Comparison of ENCODE assay signal across 12 mouse cellular contexts in genomic region chr14:122465931-122466490, GRCm38 (mm10). TPM values are rescaled to one million over a fixed set of nuclear protein-coding genes. Genes with fewer than 3 reads are reported as not detected.
DNase-seq lines count a peak whose midpoint lies in the region; ATAC-seq and TF ChIP-seq lines count a peak whose summit lies in the region.
"Had no signal": no experiment of that assay in that cellular context is flagged by ENCODE, and none has a peak within 500 bp of the region (broad histone marks: within the 10 kb centered on the region; RNA-seq: fewer than 3 reads in every experiment).

No protein-coding gene starts in this region.

- no peak for TF ChIP-seq CTCF in CH12.LX (conservative IDR thresholded peaks at IDR 0.05 in 1 of 2, IDR thresholded peaks at IDR 0.05 in 1 of 2; ENCODE audit: low read depth in 2 of 2, low read length in 2 of 2)

- dilution Hi-C loops in CH12.LX (cut with MboI; ENCODE audit: extremely low pct_ligation_motif_present, extremely low pct_unique_long_range_greater_than_20kb, low sequenced_read_pairs): no loop called here

- H3K36me3 ChIP-seq in CH12.LX (replicated peaks in 1 of 2; ENCODE audit: control insufficient read depth in 1 of 2, insufficient read depth in 1 of 2, low read length in 1 of 2): no peaks in the 10 kb centered on the region
- no peaks in the 10 kb centered on the region for H3K36me3 ChIP-seq in embryonic facial prominence, embryonic 14.5 days (ENCODE audit: control insufficient read depth, insufficient read depth, low read length)
- H3K36me3 ChIP-seq in limb, embryonic 11.5 days (ENCODE audit: control insufficient read depth, insufficient read depth, low read length): no peaks in the 10 kb centered on the region

- peaks cover 6% of the 10 kb centered on the region for H3K9me3 ChIP-seq in CH12.LX (replicated peaks; ENCODE audit: low read length)
- no peaks in the 10 kb centered on the region for H3K9me3 ChIP-seq in embryonic facial prominence, embryonic 14.5 days (ENCODE audit: control insufficient read depth, low read length)
- no peaks in the 10 kb centered on the region for H3K9me3 ChIP-seq in limb, embryonic 11.5 days (ENCODE audit: control insufficient read depth, low read length)

- DNase-seq in cerebellum, adult 9-10 months: peak; percentile 66
- DNase-seq in CH12.LX (ENCODE audit: extremely low read depth): no peak
- no peak for DNase-seq in embryonic facial prominence, embryonic 14.5 days (ENCODE audit: low spot score)
- DNase-seq in limb, embryonic 11.5 days (ENCODE audit: low spot score): no peak
- DNase-seq in adrenal gland, postnatal 4 days (ENCODE audit: low spot score in 2 of 2): no peak
- DNase-seq in left cerebral cortex, adult 18-20 months (ENCODE audit: low spot score in 2 of 2): no peak
- DNase-seq: lung, adult 2 months had no signal

- no peaks in the 10 kb centered on the region for H3K27me3 ChIP-seq in CH12.LX (replicated peaks)
- H3K27me3 ChIP-seq in embryonic facial prominence, embryonic 14.5 days (replicated peaks; ENCODE audit: control insufficient read depth, insufficient read depth, low read length): peaks cover 98% of the 10 kb centered on the region
- peaks cover 18% of the 10 kb centered on the region for H3K27me3 ChIP-seq in limb, embryonic 11.5 days (ENCODE audit: control insufficient read depth, insufficient read depth, low read length)

- peaks cover 0 to 7% of the 10 kb centered on the region in 2 experiments; a peak in 1 of 4 replicates for H3K4me1 ChIP-seq in CH12.LX (ENCODE audit: control insufficient read depth in 1 of 2, insufficient read depth in 2 of 2)
- H3K4me1 ChIP-seq in embryonic facial prominence, embryonic 14.5 days (ENCODE audit: control insufficient read depth, insufficient read depth, low read length): peaks cover 8% of the 10 kb centered on the region; the same call in 1 of the 2 replicates
- H3K4me1 ChIP-seq in limb, embryonic 11.5 days (ENCODE audit: control insufficient read depth, insufficient read depth, low read length): peaks cover 27% of the 10 kb centered on the region

- in situ Hi-C loops in CH12.LX (cut with MboI; ENCODE audit: low pct_ligation_motif_present, low pct_unique_long_range_greater_than_20kb, low sequenced_read_pairs): no loop called here

- WGBS in embryonic facial prominence, embryonic 14.5 days: 26% methylated on average over 13 of the region's 13 CpGs
- 21% methylated on average over 13 of the region's 13 CpGs for WGBS in limb, embryonic 11.5 days

- no peak for TF ChIP-seq POLR2A in CH12.LX (IDR thresholded peaks at IDR 0.05; ENCODE audit: low read depth, low read length)

- H3K27ac ChIP-seq in CH12.LX (ENCODE audit: insufficient read depth, low read depth): no peak overlapping the region
- no peak overlapping the region for H3K27ac ChIP-seq in embryonic facial prominence, embryonic 14.5 days (replicated peaks; ENCODE audit: low read depth, low read length)
- 0 out of 2 replicates have a peak overlapping the region, but pooled peaks have one; percentile 16 for H3K27ac ChIP-seq in limb, embryonic 11.5 days (replicated peaks; ENCODE audit: low read depth, low read length)

- H3K4me2 ChIP-seq in CH12.LX (ENCODE audit: insufficient read depth, low read depth, poor library complexity, severe bottlenecking): peak overlapping the region; percentile 34
- peak overlapping the region; percentile 89; the same call in 1 of the 2 replicates for H3K4me2 ChIP-seq in embryonic facial prominence, embryonic 14.5 days (ENCODE audit: low read depth, low read length)
- H3K4me2 ChIP-seq in limb, embryonic 11.5 days (ENCODE audit: low read depth, severe bottlenecking): peak overlapping the region; percentile 83

- TF ChIP-seq EP300 in CH12.LX (IDR thresholded peaks at IDR 0.05; ENCODE audit: low read length): no peak

- H3K4me3 ChIP-seq in CH12.LX (replicated peaks in 1 of 3; ENCODE audit: low read depth in 2 of 3, low read length in 2 of 3, poor library complexity in 1 of 3): peak overlapping the region in 1 of 3 experiments; percentile 68
- peak overlapping the region; percentile 49 for H3K4me3 ChIP-seq in embryonic facial prominence, embryonic 14.5 days (ENCODE audit: low read depth, low read length)
- H3K4me3 ChIP-seq in limb, embryonic 11.5 days (ENCODE audit: low read depth, low read length): peak overlapping the region; percentile 63

- H3K79me2 ChIP-seq in CH12.LX (replicated peaks; ENCODE audit: control insufficient read depth, extremely low read depth, insufficient read depth, poor library complexity, severe bottlenecking): no peaks in the 10 kb centered on the region; the same call in 1 of the 2 replicates

- TF ChIP-seq RAD21 in CH12.LX (IDR thresholded peaks at IDR 0.05; ENCODE audit: low read depth, low read length): no peak

- no peak for ATAC-seq in cerebellum, adult (ENCODE audit: insufficient number of reproducible peaks, low FRiP score, low TSS enrichment)
- no peak for ATAC-seq in embryonic facial prominence, embryonic 14.5 days (ENCODE audit: low read depth)
- no peak for ATAC-seq in limb, embryonic 11.5 days (ENCODE audit: insufficient number of reproducible peaks, low FRiP score, low TSS enrichment, low read depth)
- ATAC-seq in granulocyte monocyte progenitor cell, adult 5-6 weeks (replicated peaks; ENCODE audit: poor library complexity, severe bottlenecking): no peak

- no peak overlapping the region for H3K9ac ChIP-seq in CH12.LX (ENCODE audit: insufficient read depth, low read depth)
- no peak overlapping the region for H3K9ac ChIP-seq in embryonic facial prominence, embryonic 14.5 days (ENCODE audit: low read depth, low read length)
- peak overlapping the region; percentile 93; the same call in 1 of the 2 replicates for H3K9ac ChIP-seq in limb, embryonic 11.5 days (ENCODE audit: low read length)

TF ChIP-seq in CH12.LX, 34 proteins besides CTCF, POLR2A, EP300 and RAD21:
- TF ChIP-seq CHD1 (IDR thresholded peaks at IDR 0.05; ENCODE audit: low read depth, low read length) (no peak), UBTF (IDR thresholded peaks at IDR 0.05; ENCODE audit: low read depth, low read length) (no peak), PAX5 (IDR thresholded peaks at IDR 0.05; ENCODE audit: low read length) (no peak), ZMIZ1 (IDR thresholded peaks at IDR 0.05; ENCODE audit: low read depth, low read length) (no peak), MAZ (IDR thresholded peaks at IDR 0.05; ENCODE audit: low read depth, low read length) (no peak), KAT2A (IDR thresholded peaks at IDR 0.05; ENCODE audit: insufficient replicate concordance, low read length) (no peak)

RNA-seq across cellular contexts. Expression of gene Zic5, which starts 0.5 kb away (rescaled TPM):
- total RNA-seq in CH12.LX (2012; rRNA removed): 1.5 and 2.6 TPM in 2 replicates
- 1.3 and 2.0 TPM in 2 replicates for total RNA-seq in CH12.LX (2014; rRNA removed)
- polyA plus RNA-seq in CH12.LX (2012; ENCODE audit: insufficient read length, low read depth): 8.1 and 9.1 TPM in 2 replicates
- polyA plus RNA-seq in embryonic facial prominence, embryonic 14.5 days (2014; fragmentation: Nextera tagmentation; extraction: Ambion mirVana): 1.9 and 2.1 TPM in 2 replicates
- polyA plus RNA-seq in limb, embryonic 11.5 days (2014; fragmentation: Nextera tagmentation; extraction: Ambion mirVana): 11.3 and 12.5 TPM in 2 replicates
- total RNA-seq in granulocyte monocyte progenitor cell, adult 5-6 weeks (2014; fragmentation: Nextera tagmentation): not detected in 2 replicates
- total RNA-seq in granulocyte monocyte progenitor cell, adult 5-6 weeks (2017): not detected in 2 replicates
- total RNA-seq in adrenal gland, postnatal 4 days (2021): under 1 TPM in 1 of 2 experiments, not detected in 1; 0.40 TPM
- total RNA-seq in left cerebral cortex, adult 18-20 months (2021): 1 to 10 TPM; 3.0 to 4.0 TPM
- total RNA-seq: common myeloid progenitor, adult 5-6 weeks; heart, adult 18-20 months had no signal
- polyA plus RNA-seq: lung, adult 2 months; stomach, embryonic 16.5 days had no signal

RNA-seq across cellular contexts. Expression of gene Zic2, which starts 9.2 kb away (rescaled TPM):
- total RNA-seq in CH12.LX (2012; rRNA removed) (not detected in 2 replicates), CH12.LX (2014; rRNA removed) (not detected in 2 replicates)
- 0.13 TPM in 1 of 2 replicates, not detected in the other for polyA plus RNA-seq in CH12.LX (2012; ENCODE audit: insufficient read length, low read depth)
- polyA plus RNA-seq in embryonic facial prominence, embryonic 14.5 days (2014; fragmentation: Nextera tagmentation; extraction: Ambion mirVana): 1.6 TPM in 2 replicates
- polyA plus RNA-seq in limb, embryonic 11.5 days (2014; fragmentation: Nextera tagmentation; extraction: Ambion mirVana): 5.1 and 5.6 TPM in 2 replicates
- total RNA-seq in granulocyte monocyte progenitor cell, adult 5-6 weeks (2014; fragmentation: Nextera tagmentation): not detected in 2 replicates
- total RNA-seq in granulocyte monocyte progenitor cell, adult 5-6 weeks (2017): not detected in 2 replicates
- total RNA-seq in adrenal gland, postnatal 4 days (2021): 1 to 10 TPM in 1 of 2 experiments, under 1 TPM in 1; 0.22 to 1.4 TPM
- total RNA-seq in left cerebral cortex, adult 18-20 months (2021): 10 to 100 TPM; 19.0 to 20.2 TPM
- total RNA-seq: common myeloid progenitor, adult 5-6 weeks; heart, adult 18-20 months had no signal
- polyA plus RNA-seq: lung, adult 2 months; stomach, embryonic 16.5 days had no signal

RNA-seq across cellular contexts. Expression of gene Gm5089, which starts 15.1 kb away (rescaled TPM):
- total RNA-seq in CH12.LX (2012; rRNA removed): not detected in 2 replicates
- total RNA-seq in CH12.LX (2014; rRNA removed): not detected in 2 replicates
- polyA plus RNA-seq in CH12.LX (2012; ENCODE audit: insufficient read length, low read depth): not detected in 2 replicates
- polyA plus RNA-seq in embryonic facial prominence, embryonic 14.5 days (2014; fragmentation: Nextera tagmentation; extraction: Ambion mirVana): not detected in 2 replicates
- 0.24 and 0.33 TPM in 2 replicates for polyA plus RNA-seq in limb, embryonic 11.5 days (2014; fragmentation: Nextera tagmentation; extraction: Ambion mirVana)
- total RNA-seq in granulocyte monocyte progenitor cell, adult 5-6 weeks (2014; fragmentation: Nextera tagmentation): not detected in 2 replicates
- total RNA-seq in granulocyte monocyte progenitor cell, adult 5-6 weeks (2017): not detected in 2 replicates
- not detected for total RNA-seq in adrenal gland, postnatal 4 days (2021)
- under 1 TPM; 0.28 to 0.35 TPM for total RNA-seq in left cerebral cortex, adult 18-20 months (2021)
- total RNA-seq: common myeloid progenitor, adult 5-6 weeks; heart, adult 18-20 months had no signal
- polyA plus RNA-seq: lung, adult 2 months; stomach, embryonic 16.5 days had no signal

RNA-seq across cellular contexts. Expression of gene Gm10837, which starts 24.4 kb away (rescaled TPM):
- not detected in 2 replicates for total RNA-seq in CH12.LX (2012; rRNA removed)
- not detected in 2 replicates for total RNA-seq in CH12.LX (2014; rRNA removed)
- not detected in 2 replicates for polyA plus RNA-seq in CH12.LX (2012; ENCODE audit: insufficient read length, low read depth)
- 0.14 TPM in 1 of 2 replicates, not detected in the other for polyA plus RNA-seq in embryonic facial prominence, embryonic 14.5 days (2014; fragmentation: Nextera tagmentation; extraction: Ambion mirVana)
- 0.16 and 0.19 TPM in 2 replicates for polyA plus RNA-seq in limb, embryonic 11.5 days (2014; fragmentation: Nextera tagmentation; extraction: Ambion mirVana)
- total RNA-seq in granulocyte monocyte progenitor cell, adult 5-6 weeks (2014; fragmentation: Nextera tagmentation): not detected in 2 replicates
- total RNA-seq in granulocyte monocyte progenitor cell, adult 5-6 weeks (2017): not detected in 2 replicates
- not detected for total RNA-seq in adrenal gland, postnatal 4 days (2021)
- total RNA-seq in left cerebral cortex, adult 18-20 months (2021): not detected
- total RNA-seq: common myeloid progenitor, adult 5-6 weeks; heart, adult 18-20 months had no signal
- polyA plus RNA-seq: lung, adult 2 months; stomach, embryonic 16.5 days had no signal

Comparison
In these comparisons a context has a peak if more than half of its experiments do, and no peak if none do; other contexts are left out.
1. H3K4me2 ChIP-seq: peak in every context shown above with its lines; median percentile 89 in embryonic facial prominence, embryonic 14.5 days; 83 in limb, embryonic 11.5 days; 34 in CH12.LX.
2. RNA of gene Zic2, which starts 9.2 kb away (total RNA-seq): 19.0 to 20.2 TPM in left cerebral cortex, adult 18-20 months; 0.22 to 1.4 TPM in adrenal gland, postnatal 4 days, not detected in CH12.LX and not detected in granulocyte monocyte progenitor cell, adult 5-6 weeks; every median in the first group is over 4 times any median in the second.